ENCODE assay signal across 13 mouse cellular contexts in genomic region chr12:34916995-34917394, GRCm38 (mm10). TPM values are rescaled to one million over a fixed set of nuclear protein-coding genes. Genes with fewer than 3 reads are reported as not detected.
DNase-seq lines count a peak whose midpoint lies in the region; ATAC-seq and TF ChIP-seq lines count a peak whose summit lies in the region.
"Had no signal": no experiment of that assay in that cellular context is flagged by ENCODE, and none has a peak within 500 bp of the region (broad histone marks: within the 10 kb centered on the region; RNA-seq: fewer than 3 reads in every experiment).

Hdac9 (minus strand) TSS chr12:34917095.

- WGBS in heart, embryonic 10.5 days, result 48% methylated on average over 1 of the region's 1 CpGs

- H3K36me3 ChIP-seq in heart, embryonic 10.5 days, result no peaks in the 10 kb centered on the region
- H3K36me3 ChIP-seq: embryonic facial prominence, embryonic 15.5 days; lung, embryonic 15.5 days; neural tube, embryonic 13.5 days had no signal

- ATAC-seq in megakaryocyte, adult 5-6 weeks (ENCODE audit: poor library complexity, severe bottlenecking), result no peak
- ATAC-seq: activated CD4-positive, CD25-positive, alpha-beta regulatory T cell, adult 4 months had no signal

- no peak for DNase-seq in layer of hippocampus, adult 2 months (ENCODE audit: low spot score in 2 of 2)
- DNase-seq in layer of hippocampus, adult 9-11 months, result no peak
- DNase-seq in heart, embryonic 10.5 days (ENCODE audit: low spot score), result no peak
- DNase-seq in heart, postnatal 4 days, result no peak
- no peak for DNase-seq in kidney, adult 11 months
- no peak for DNase-seq in lung, postnatal 36 days
- DNase-seq in kidney, postnatal 36 days, result no peak
- DNase-seq: gastrocnemius, postnatal 10 days had no signal

- H3K27ac ChIP-seq in layer of hippocampus, adult 2 months, result no peak within 1 kb of the TSS
- no peak within 1 kb of the TSS for H3K27ac ChIP-seq in heart, embryonic 10.5 days
- H3K27ac ChIP-seq: embryonic facial prominence, embryonic 15.5 days; lung, embryonic 15.5 days; neural tube, embryonic 13.5 days had no signal

- no peaks in the 10 kb centered on the region for H3K4me1 ChIP-seq in heart, embryonic 10.5 days
- H3K4me1 ChIP-seq: embryonic facial prominence, embryonic 15.5 days; lung, embryonic 15.5 days; neural tube, embryonic 13.5 days had no signal

- no peak within 1 kb of the TSS for H3K4me3 ChIP-seq in layer of hippocampus, adult 2 months
- no peak within 1 kb of the TSS for H3K4me3 ChIP-seq in heart, embryonic 10.5 days
- H3K4me3 ChIP-seq: embryonic facial prominence, embryonic 15.5 days; lung, embryonic 15.5 days; neural tube, embryonic 13.5 days had no signal

- no peaks in the 10 kb centered on the region for H3K27me3 ChIP-seq in heart, embryonic 10.5 days (ENCODE audit: insufficient read depth, poor library complexity, severe bottlenecking)
- H3K27me3 ChIP-seq: embryonic facial prominence, embryonic 15.5 days; lung, embryonic 15.5 days; neural tube, embryonic 13.5 days had no signal

- no peaks in the 10 kb centered on the region for H3K9me3 ChIP-seq in heart, embryonic 10.5 days
- H3K9me3 ChIP-seq: embryonic facial prominence, embryonic 15.5 days; lung, embryonic 15.5 days; neural tube, embryonic 13.5 days had no signal

- no peak for TF ChIP-seq CTCF in layer of hippocampus, adult 2 months (conservative IDR thresholded peaks at IDR 0.05)

RNA-seq across cellular contexts. Expression of gene Hdac9, which starts in this region (rescaled TPM):
- 10 to 100 TPM; 34.7 to 35.2 TPM for total RNA-seq in layer of hippocampus, adult 2 months (2021)
- 14.8 and 25.3 TPM in 2 replicates for polyA plus RNA-seq in heart, embryonic 10.5 days (2016; fragmentation: Nextera tagmentation; extraction: Ambion mirVana)
- total RNA-seq in heart, postnatal 4 days (2021), result 10 to 100 TPM; 15.4 to 18.2 TPM
- total RNA-seq in megakaryocyte, adult 5-6 weeks (2015), result 10.8 and 12.5 TPM in 2 replicates
- 16.0 and 16.2 TPM in 2 replicates for total RNA-seq in megakaryocyte, adult 5-6 weeks (2017)
